Mouse (Mus musculus) macrophage (primary cell): ENCODE measurements around the gene Srsf7. TPM values are rescaled to one million over a fixed set of nuclear protein-coding genes. Genes with fewer than 3 reads are reported as not detected.
"Not testable (repeated sequence)": the region's sequence is repeated elsewhere in the genome, so short reads cannot be mapped to it uniquely, and the experiment has no call there.

Source experiments
- H3K27ac ChIP-seq: fragments of 350-480 bp; formaldehyde crosslinking; 2 replicates; pipeline ENCODE4 v1.9.0; 2021
- H3K36me3 ChIP-seq: fragments of 350-480 bp; formaldehyde crosslinking; 2 replicates; pipeline ENCODE4 v1.9.0; 2021; ENCODE audit errors: inconsistent target
- H3K4me3 ChIP-seq: fragments of 350-480 bp; formaldehyde crosslinking; 2 replicates; pipeline ENCODE4 v1.9.0; 2021; ENCODE audit errors: inconsistent target
- H3K79me2 ChIP-seq: fragments of 350-480 bp; formaldehyde crosslinking; 2 replicates; pipeline ENCODE4 v1.9.0; 2021; ENCODE audit errors: inconsistent target
- WGBS: methylation state at CpG from one replicate; pipeline ENCODE4 v1.1.7; 2026; ENCODE audit warnings: inconsistent platforms; ENCODE audit not compliant: missing documents; 5-methylcytosine and 5-hydroxymethylcytosine counted together
- polyA plus RNA-seq: library from polyadenylated mRNA; stranded (reverse); fragments of 250-400 nt; gene quantifications from 3 replicates; pipeline ENCODE4 v1.2.4, GENCODE M21; 2018; ENCODE audit warnings: inconsistent platforms
- total RNA-seq, 78 experiments: library from RNA; depleted of rRNA; stranded (reverse); fragments of 250-400 nt; gene quantifications; 1 replicate in 9 of 78; 2 replicates in 24 of 78; 3 replicates in 43 of 78; 4 replicates in 2 of 78; pipeline ENCODE4 v1.2.4; 2018; ENCODE audit warnings: inconsistent platforms in 56 of 78

Srsf7 gene
- total RNA-seq (2018; cell fraction: chromatin; rRNA removed), result 100 to 1,000 TPM in 25 of 26 experiments, 10 to 100 TPM in 1; 85.5 to 244 (median 168) TPM
- 10 to 100 TPM; 42.1 to 61.8 (median 55.0) TPM for total RNA-seq (2018; cell fraction: cytosol; rRNA removed)
- total RNA-seq (2018; cell fraction: nucleus; rRNA removed), result 100 to 1,000 TPM in 15 of 26 experiments, 10 to 100 TPM in 11; 67.7 to 218 (median 114) TPM
- 52.8 to 163 TPM (median 66.6 TPM) in 3 replicates for polyA plus RNA-seq

- peaks cover 28% of the 10 kb centered on the region for H3K36me3 ChIP-seq
- H3K4me3 ChIP-seq, result peak within 1 kb of the TSS; percentile 77
- H3K27ac ChIP-seq, result peak within 1 kb of the TSS; percentile 59
- WGBS, result 2% methylated on average over 88 of the region's 95 CpGs
- H3K79me2 ChIP-seq, result peaks cover 43% of the 10 kb centered on the region
These were observed at the start of gene Srsf7, which contains the start of gene Ttc39d for GRCm38 (mm10) chr17:80206671-80207581. Gene Srsf7, minus strand, starts transcription at chr17:80207307. Gene Ttc39d, plus strand, starts transcription at chr17:80207460.

- H3K27ac ChIP-seq, result no peak overlapping the region
- H3K36me3 ChIP-seq, result peaks cover 76% of the 10 kb centered on the region
- H3K4me3 ChIP-seq, result no peak overlapping the region
These were observed 48.1 kb upstream of the Srsf7 start for GRCm38 (mm10) chr17:80255208-80255607.

GRCm38 (mm10) chr17:80254421-80254820 is 47.3 kb upstream of the Srsf7 start:
- Histone ChIP-seq H3K27ac (no peak overlapping the region), H3K36me3 (peaks cover 76% of the 10 kb centered on the region), H3K79me2 (no peaks in the 10 kb centered on the region), H3K4me3 (no peak overlapping the region)
- WGBS, result 94% methylated on average over 5 of the region's 5 CpGs

More at GRCm38 (mm10) chr17:80255208-80255607, 48.1 kb upstream of the Srsf7 start:
- WGBS, result 94% methylated on average over 13 of the region's 13 CpGs
- no peaks in the 10 kb centered on the region for H3K79me2 ChIP-seq

- peaks cover 75% of the 10 kb centered on the region for H3K36me3 ChIP-seq
- WGBS, result 83% methylated on average over 13 of the region's 13 CpGs
- H3K79me2 ChIP-seq, result no peaks in the 10 kb centered on the region
These were observed 45.8 kb upstream of the Srsf7 start for GRCm38 (mm10) chr17:80252757-80253525.

GRCm38 (mm10) chr17:80243116-80243515 is 36.0 kb upstream of the Srsf7 start:
- Histone ChIP-seq H3K27ac (no peak overlapping the region), H3K36me3 (peaks cover 70% of the 10 kb centered on the region), H3K4me3 (no peak overlapping the region), H3K79me2 (no peaks in the 10 kb centered on the region)
- WGBS, result 93% methylated on average over 13 of the region's 13 CpGs

More at GRCm38 (mm10) chr17:80252757-80253525, 45.8 kb upstream of the Srsf7 start:
- Histone ChIP-seq H3K27ac (peak overlapping the region; percentile 61), H3K4me3 (no peak overlapping the region)

GRCm38 (mm10) chr17:80241594-80241993 is 34.5 kb upstream of the Srsf7 start:
- Histone ChIP-seq H3K36me3 (peaks cover 59% of the 10 kb centered on the region), H3K79me2 (no peaks in the 10 kb centered on the region), H3K4me3 (no peak overlapping the region), H3K27ac (no peak overlapping the region)
- WGBS, result 91% methylated on average over 9 of the region's 9 CpGs

- WGBS, result 87% methylated on average over 4 of the region's 5 CpGs
- Histone ChIP-seq H3K4me3 (no peak overlapping the region), H3K36me3 (peaks cover 21% of the 10 kb centered on the region; the same call in 1 of the 2 replicates), H3K79me2 (no peaks in the 10 kb centered on the region), H3K27ac (no peak overlapping the region; the same call in 1 of the 2 replicates)
These were observed 30.4 kb upstream of the Srsf7 start for GRCm38 (mm10) chr17:80237475-80237874.

GRCm38 (mm10) chr17:80236805-80237204 is 29.7 kb upstream of the Srsf7 start:
- peak overlapping the region; percentile 49 for H3K27ac ChIP-seq
- peaks cover 14% of the 10 kb centered on the region; the same call in 1 of the 2 replicates for H3K36me3 ChIP-seq
- no peaks in the 10 kb centered on the region for H3K79me2 ChIP-seq
- no peak overlapping the region for H3K4me3 ChIP-seq
- WGBS, result 19% methylated on average over 3 of the region's 3 CpGs

- 92% methylated on average over 3 of the region's 3 CpGs for WGBS
- H3K79me2 ChIP-seq, result no peaks in the 10 kb centered on the region
- H3K36me3 ChIP-seq, result peaks cover 3% of the 10 kb centered on the region; the same call in 1 of the 2 replicates
- H3K4me3 ChIP-seq, result no peak overlapping the region
- H3K27ac ChIP-seq, result no peak overlapping the region
These were observed 28.4 kb upstream of the Srsf7 start for GRCm38 (mm10) chr17:80235477-80235876.

- Histone ChIP-seq H3K27ac (no peak overlapping the region), H3K79me2 (no peaks in the 10 kb centered on the region), H3K4me3 (no peak overlapping the region), H3K36me3 (no peaks in the 10 kb centered on the region)
- 87% methylated on average over 7 of the region's 7 CpGs for WGBS
These were observed 27.3 kb upstream of the Srsf7 start for GRCm38 (mm10) chr17:80234376-80234775.

GRCm38 (mm10) chr17:80233844-80234243 is 26.7 kb upstream of the Srsf7 start:
- Histone ChIP-seq H3K27ac (no peak overlapping the region), H3K36me3 (no peaks in the 10 kb centered on the region), H3K79me2 (no peaks in the 10 kb centered on the region), H3K4me3 (no peak overlapping the region)
- 98% methylated on average over 5 of the region's 5 CpGs for WGBS

GRCm38 (mm10) chr17:80229396-80229795 is 22.3 kb upstream of the Srsf7 start:
- WGBS, result 95% methylated on average over 2 of the region's 2 CpGs
- H3K79me2 ChIP-seq, result no peaks in the 10 kb centered on the region

GRCm38 (mm10) chr17:80225142-80225541 is 18.0 kb upstream of the Srsf7 start:
- H3K27ac ChIP-seq, H3K36me3 ChIP-seq, H3K79me2 ChIP-seq: not testable (repeated sequence)
- WGBS, result 37% methylated on average over 4 of the region's 5 CpGs
- H3K4me3 ChIP-seq, result peak overlapping the region; percentile 67

More at GRCm38 (mm10) chr17:80229396-80229795, 22.3 kb upstream of the Srsf7 start:
- no peak overlapping the region for H3K4me3 ChIP-seq
- no peaks in the 10 kb centered on the region for H3K36me3 ChIP-seq
- H3K27ac ChIP-seq, result no peak overlapping the region
